In the genomic region with DNA sequence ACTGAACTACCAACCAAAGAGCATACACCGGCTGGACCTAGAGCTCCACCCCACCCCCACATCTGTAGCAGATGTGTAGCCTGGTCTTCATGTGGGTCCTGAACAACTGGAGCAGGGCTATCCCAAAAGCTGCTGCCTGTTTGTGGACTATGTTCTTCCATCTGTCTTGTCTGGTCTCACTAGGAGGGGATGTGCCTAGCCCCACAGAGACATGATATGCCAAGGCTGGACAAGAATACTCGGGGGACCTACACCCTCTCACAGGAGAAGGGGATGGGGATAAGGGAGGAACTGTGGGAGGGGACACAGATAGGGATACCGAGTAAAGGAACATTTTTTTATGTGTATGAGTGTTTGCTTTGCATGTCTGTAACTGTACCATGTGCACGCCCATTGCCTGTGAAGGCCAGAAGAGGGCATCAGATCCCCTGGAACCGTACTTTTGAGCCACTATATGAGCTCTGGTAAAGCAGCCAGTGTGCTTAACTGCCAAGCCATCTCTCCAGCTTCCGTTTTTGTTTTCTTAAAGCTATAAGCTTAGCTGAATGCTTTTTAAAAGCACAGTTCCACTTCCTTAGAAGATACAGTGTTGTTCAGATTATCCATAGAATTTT, we compare ENCODE assay signal across 8 mouse cellular contexts. TPM values are rescaled to one million over a fixed set of nuclear protein-coding genes. Genes with fewer than 3 reads are reported as not detected.
DNase-seq lines count a peak whose midpoint lies in the region; ATAC-seq lines count a peak whose summit lies in the region.
"Had no signal": no experiment of that assay in that cellular context is flagged by ENCODE, and none has a peak within 500 bp of the region (broad histone marks: within the 10 kb centered on the region; RNA-seq: fewer than 3 reads in every experiment).

No protein-coding gene starts in this region.

- H3K4me2 ChIP-seq in kidney, embryonic 16.5 days (replicated peaks; ENCODE audit: low read depth, low read length) = no peak overlapping the region
- H3K4me2 ChIP-seq in liver, embryonic 13.5 days = no peak overlapping the region
- H3K4me2 ChIP-seq: liver, embryonic 15.5 days had no signal

- peak; percentile 52 for DNase-seq in CD4-positive helper T cell, adult 2 months (ENCODE audit: low read depth, low spot score)
- peak; percentile 80 for DNase-seq in MN1 (ENCODE audit: low spot score)
- DNase-seq in gastrocnemius, postnatal 25 days = peak; percentile 37
- peak; percentile 16 for DNase-seq in liver, embryonic 13.5 days
- DNase-seq in right cerebral cortex, adult 18-20 months = peak; percentile 66

- H3K36me3 ChIP-seq in kidney, embryonic 16.5 days (ENCODE audit: insufficient read depth, low read length) = no peaks in the 10 kb centered on the region
- no peaks in the 10 kb centered on the region for H3K36me3 ChIP-seq in liver, embryonic 13.5 days
- H3K36me3 ChIP-seq: liver, embryonic 15.5 days had no signal

- H3K4me1 ChIP-seq in kidney, embryonic 16.5 days (ENCODE audit: insufficient read depth, low read length) = no peaks in the 10 kb centered on the region
- H3K4me1 ChIP-seq in liver, embryonic 13.5 days (replicated peaks) = no peaks in the 10 kb centered on the region
- H3K4me1 ChIP-seq: liver, embryonic 15.5 days had no signal

- no peak overlapping the region for H3K4me3 ChIP-seq in kidney, embryonic 16.5 days (ENCODE audit: low read length)
- no peak overlapping the region for H3K4me3 ChIP-seq in liver, embryonic 13.5 days (replicated peaks)
- H3K4me3 ChIP-seq: liver, embryonic 15.5 days had no signal

- 30% methylated on average over 6 of the region's 6 CpGs for WGBS in kidney, embryonic 16.5 days
- 21% methylated on average over 6 of the region's 6 CpGs for WGBS in liver, embryonic 13.5 days (ENCODE audit: insufficient replicate concordance)

- no peaks in the 10 kb centered on the region for H3K9me3 ChIP-seq in kidney, embryonic 16.5 days (ENCODE audit: low read length)
- H3K9me3 ChIP-seq in liver, embryonic 13.5 days (replicated peaks) = no peaks in the 10 kb centered on the region
- H3K9me3 ChIP-seq: liver, embryonic 15.5 days had no signal

- ATAC-seq in common myeloid progenitor, adult 5-6 weeks (replicated peaks; ENCODE audit: low read depth, poor library complexity, severe bottlenecking) = peak; percentile 98
- ATAC-seq in kidney, embryonic 16.5 days (ENCODE audit: low FRiP score, low TSS enrichment) = peak; percentile 76; the same call in 1 of the 2 replicates
- ATAC-seq in liver, embryonic 13.5 days (ENCODE audit: low read depth) = no peak; the same call in 1 of the 2 replicates

- H3K9ac ChIP-seq in kidney, embryonic 16.5 days (replicated peaks; ENCODE audit: low read length) = no peak overlapping the region
- no peak overlapping the region for H3K9ac ChIP-seq in liver, embryonic 13.5 days
- H3K9ac ChIP-seq: liver, embryonic 15.5 days had no signal

- H3K27me3 ChIP-seq in kidney, embryonic 16.5 days (ENCODE audit: insufficient read depth, low read length) = no peaks in the 10 kb centered on the region; the same call in 1 of the 2 replicates
- H3K27me3 ChIP-seq in liver, embryonic 13.5 days = 0 out of 2 replicates have a peak, but pooled peaks cover 6% of the 10 kb centered on the region
- H3K27me3 ChIP-seq: liver, embryonic 15.5 days had no signal

- no peak overlapping the region for H3K27ac ChIP-seq in kidney, embryonic 16.5 days (ENCODE audit: low read length)
- no peak overlapping the region for H3K27ac ChIP-seq in liver, embryonic 13.5 days
- H3K27ac ChIP-seq: liver, embryonic 15.5 days had no signal

RNA-seq across cellular contexts. Expression of gene Olfr223, which starts 31.0 kb away (rescaled TPM):
- total RNA-seq in common myeloid progenitor, adult 5-6 weeks (2017) = not detected in 2 replicates
- not detected for total RNA-seq in gastrocnemius, postnatal 25 days (2021)
- not detected in 2 replicates for polyA plus RNA-seq in kidney, embryonic 16.5 days (2015; fragmentation: Nextera tagmentation; extraction: Ambion mirVana)
- polyA plus RNA-seq in liver, embryonic 13.5 days (2015; fragmentation: Nextera tagmentation; extraction: Ambion mirVana) = not detected in 2 replicates
- polyA plus RNA-seq: liver, embryonic 15.5 days had no signal

RNA-seq across cellular contexts. Expression of gene Mprip, which starts 37.0 kb away (rescaled TPM):
- 88.3 and 101 TPM in 2 replicates for total RNA-seq in common myeloid progenitor, adult 5-6 weeks (2017)
- 10 to 100 TPM; 71.9 to 86.7 TPM for total RNA-seq in gastrocnemius, postnatal 25 days (2021)
- 42.7 and 43.8 TPM in 2 replicates for polyA plus RNA-seq in kidney, embryonic 16.5 days (2015; fragmentation: Nextera tagmentation; extraction: Ambion mirVana)
- polyA plus RNA-seq in liver, embryonic 13.5 days (2015; fragmentation: Nextera tagmentation; extraction: Ambion mirVana) = 10.7 and 11.8 TPM in 2 replicates

RNA-seq across cellular contexts. Expression of gene Olfr222, which starts 48.1 kb away (rescaled TPM):
- not detected in 2 replicates for total RNA-seq in common myeloid progenitor, adult 5-6 weeks (2017)
- not detected for total RNA-seq in gastrocnemius, postnatal 25 days (2021)
- polyA plus RNA-seq in kidney, embryonic 16.5 days (2015; fragmentation: Nextera tagmentation; extraction: Ambion mirVana) = not detected in 2 replicates
- polyA plus RNA-seq in liver, embryonic 13.5 days (2015; fragmentation: Nextera tagmentation; extraction: Ambion mirVana) = not detected in 2 replicates
- polyA plus RNA-seq: liver, embryonic 15.5 days had no signal

Comparison
In these comparisons a context has a peak if more than half of its experiments do, and no peak if none do; other contexts are left out.
1. DNase-seq: peak in every context shown above with its lines; median percentile 80 in MN1; 66 in right cerebral cortex, adult 18-20 months; 52 in CD4-positive helper T cell, adult 2 months; 37 in gastrocnemius, postnatal 25 days; 16 in liver, embryonic 13.5 days.